Comparison of ENCODE assay signal across 22 mouse cellular contexts in the genomic region with DNA sequence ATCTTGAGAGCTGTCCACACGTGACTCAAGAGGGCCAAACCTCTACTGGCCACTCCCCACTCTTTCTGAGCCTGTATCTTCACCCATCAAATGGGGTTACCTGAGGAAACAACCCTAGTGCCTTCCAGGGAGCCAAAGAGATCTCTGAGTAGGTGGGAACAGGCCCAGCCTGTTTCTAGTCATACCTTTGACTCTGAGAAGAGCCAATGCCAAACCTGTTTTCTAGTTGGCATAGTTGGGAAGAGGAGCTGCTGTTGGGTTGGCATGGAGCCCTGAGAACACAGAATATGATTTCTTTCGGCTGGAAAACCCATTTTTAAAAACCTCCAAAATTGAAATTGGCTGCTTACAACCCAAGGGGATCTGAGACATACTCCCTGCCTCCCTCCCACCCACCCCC.
A peak's percentile ranks its signal among the peaks of the same experiment; 100 is the strongest.
DNase-seq lines count a peak whose midpoint lies in the region; ATAC-seq and TF ChIP-seq lines count a peak whose summit lies in the region.
"Had no signal": no experiment of that assay in that cellular context is flagged by ENCODE, and none has a peak within 500 bp of the region (broad histone marks: within the 10 kb centered on the region; RNA-seq: fewer than 3 reads in every experiment).

No protein-coding gene starts in this region.

- no peak overlapping the region for H3K9ac ChIP-seq in embryonic facial prominence, embryonic 14.5 days (ENCODE audit: low read depth, low read length)
- H3K9ac ChIP-seq: embryonic facial prominence, embryonic 13.5 days; kidney, embryonic 15.5 days had no signal

- intact Hi-C loops in left cerebral cortex, adult 2 months (cut with DNase I) = no loop called here

- no peaks in the 10 kb centered on the region for H3K36me3 ChIP-seq in embryonic facial prominence, embryonic 14.5 days (ENCODE audit: control insufficient read depth, insufficient read depth, low read length)
- no peaks in the 10 kb centered on the region for H3K36me3 ChIP-seq in embryonic facial prominence, embryonic 10.5 days (replicated peaks)
- H3K36me3 ChIP-seq: embryonic facial prominence, embryonic 13.5 days; G1E; kidney, embryonic 15.5 days had no signal

- peak; percentile 24 for DNase-seq in embryonic facial prominence, embryonic 14.5 days (ENCODE audit: low spot score)
- no peak for DNase-seq in embryonic facial prominence, embryonic 10.5 days (ENCODE audit: low spot score)
- peak; percentile 23 for DNase-seq in layer of hippocampus, adult 11-12 months (ENCODE audit: low spot score)
- DNase-seq in layer of hippocampus, postnatal 10 days (ENCODE audit: low spot score in 2 of 2) = no peak
- DNase-seq in adipocyte (ENCODE audit: low spot score) = peak; percentile 8
- DNase-seq in left cerebral cortex, adult 2 months (ENCODE audit: extremely low spot score in 1 of 2, low spot score in 2 of 2) = no peak
- no peak for DNase-seq in embryo, embryonic 11 days
- no peak for DNase-seq in lung, postnatal 4 days
- DNase-seq: adrenal gland, postnatal 14 days; gastrocnemius, adult 2 months; heart, adult 2 months; kidney, postnatal 4 days; layer of hippocampus, postnatal 36 days; lung, adult 18-20 months; thymus, adult 2 months had no signal

- no peak overlapping the region for H3K4me2 ChIP-seq in embryonic facial prominence, embryonic 14.5 days (ENCODE audit: low read depth, low read length)
- H3K4me2 ChIP-seq: embryonic facial prominence, embryonic 13.5 days; kidney, embryonic 15.5 days; liver, embryonic 11.5 days had no signal

- H3K27me3 ChIP-seq in embryonic facial prominence, embryonic 14.5 days (replicated peaks; ENCODE audit: control insufficient read depth, insufficient read depth, low read length) = no peaks in the 10 kb centered on the region
- no peaks in the 10 kb centered on the region for H3K27me3 ChIP-seq in embryonic facial prominence, embryonic 10.5 days (replicated peaks; ENCODE audit: low read depth, poor library complexity, severe bottlenecking)
- H3K27me3 ChIP-seq: embryonic facial prominence, embryonic 13.5 days; kidney, embryonic 15.5 days had no signal

- H3K4me1 ChIP-seq in embryonic facial prominence, embryonic 14.5 days (ENCODE audit: control insufficient read depth, insufficient read depth, low read length) = 0 out of 2 replicates have a peak, but pooled peaks cover 3% of the 10 kb centered on the region
- peaks cover 15% of the 10 kb centered on the region for H3K4me1 ChIP-seq in embryonic facial prominence, embryonic 10.5 days

- TF ChIP-seq CTCF in left cerebral cortex, adult 2 months (IDR thresholded peaks at IDR 0.05) = no peak

- no peaks in the 10 kb centered on the region for H3K9me3 ChIP-seq in embryonic facial prominence, embryonic 14.5 days (ENCODE audit: control insufficient read depth, low read length)
- H3K9me3 ChIP-seq in embryonic facial prominence, embryonic 10.5 days = no peaks in the 10 kb centered on the region
- H3K9me3 ChIP-seq: embryonic facial prominence, embryonic 13.5 days; kidney, embryonic 15.5 days had no signal

- 72% methylated on average over 2 of the region's 2 CpGs for whole genome bisulfite sequencing in embryonic facial prominence, embryonic 14.5 days
- WGBS in embryonic facial prominence, embryonic 10.5 days = 80% methylated on average over 2 of the region's 2 CpGs

- no peak for ATAC-seq in embryonic facial prominence, embryonic 14.5 days (ENCODE audit: low read depth)
- ATAC-seq: activated CD4-positive, CD25-positive, alpha-beta regulatory T cell, adult 4 months; hindbrain, embryonic 16.5 days; intestine, embryonic 16.5 days had no signal

- no peak overlapping the region for H3K27ac ChIP-seq in embryonic facial prominence, embryonic 14.5 days (replicated peaks; ENCODE audit: low read depth, low read length)
- no peak overlapping the region for H3K27ac ChIP-seq in embryonic facial prominence, embryonic 10.5 days (replicated peaks)
- 0 out of 2 replicates have a peak overlapping the region, but pooled peaks have one; percentile 11 for H3K27ac ChIP-seq in left cerebral cortex, adult 2 months
- H3K27ac ChIP-seq: embryonic facial prominence, embryonic 13.5 days; gastrocnemius, adult 2 months; heart, adult 2 months; kidney, embryonic 15.5 days had no signal

- H3K4me3 ChIP-seq in embryonic facial prominence, embryonic 14.5 days (ENCODE audit: low read depth, low read length) = no peak overlapping the region
- no peak overlapping the region for H3K4me3 ChIP-seq in embryonic facial prominence, embryonic 10.5 days
- no peak overlapping the region for H3K4me3 ChIP-seq in left cerebral cortex, adult 2 months
- H3K4me3 ChIP-seq: embryonic facial prominence, embryonic 13.5 days; gastrocnemius, adult 2 months; heart, adult 2 months; kidney, embryonic 15.5 days had no signal

Comparison
In these comparisons a context has a peak if more than half of its experiments do, and no peak if none do; other contexts are left out.
1. DNase-seq: peak in embryonic facial prominence, embryonic 14.5 days (single experiment), layer of hippocampus, adult 11-12 months (single experiment) and adipocyte (single experiment); none in embryonic facial prominence, embryonic 10.5 days (single experiment), layer of hippocampus, postnatal 10 days (0 of 2), left cerebral cortex, adult 2 months (0 of 2), embryo, embryonic 11 days (single experiment) and lung, postnatal 4 days (0 of 2).